Mouse (Mus musculus): ENCODE measurements around the gene Spns3.

- TF ChIP-seq CTCF (IDR thresholded peaks at IDR 0.05; ENCODE audit: insufficient read depth, low read depth, low read length) (no peak), POLR2A (IDR thresholded peaks at IDR 0.05; ENCODE audit: insufficient read depth, low read depth, low read length) (no peak)
Observed at GRCm38 (mm10) chr11:72475408-72475807, 74.9 kb downstream of the Spns3 start.

Data from olfactory bulb, adult 2 months (tissue).